Mouse (Mus musculus): ENCODE measurements around the gene Pnpla3.

Gene Pnpla3

GRCm38 (mm10) chr15:84218783-84219271, 51.2 kb downstream of the Pnpla3 start:
- peak; percentile 38 for DNase-seq

DNA sequence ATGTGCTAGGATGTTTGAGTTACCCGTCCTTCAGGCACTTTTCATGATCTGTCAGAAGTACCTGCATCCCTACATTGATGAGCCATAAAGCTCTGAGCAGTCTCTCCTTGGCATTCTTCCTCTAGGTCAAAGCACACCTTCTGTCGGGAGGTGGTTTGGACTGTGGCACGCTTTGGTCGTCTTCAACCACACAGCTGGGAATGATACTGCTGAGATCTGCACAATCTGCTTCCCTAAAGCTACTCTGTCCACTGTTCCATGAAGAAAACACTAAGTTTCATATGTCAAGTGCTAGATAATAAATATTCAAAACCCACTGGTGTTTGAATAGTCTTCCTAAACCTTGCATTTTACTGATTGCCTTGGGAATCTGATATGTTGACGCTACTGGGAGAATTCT, 53.9 kb downstream of the Pnpla3 start:
- no peak for DNase-seq

DNA sequence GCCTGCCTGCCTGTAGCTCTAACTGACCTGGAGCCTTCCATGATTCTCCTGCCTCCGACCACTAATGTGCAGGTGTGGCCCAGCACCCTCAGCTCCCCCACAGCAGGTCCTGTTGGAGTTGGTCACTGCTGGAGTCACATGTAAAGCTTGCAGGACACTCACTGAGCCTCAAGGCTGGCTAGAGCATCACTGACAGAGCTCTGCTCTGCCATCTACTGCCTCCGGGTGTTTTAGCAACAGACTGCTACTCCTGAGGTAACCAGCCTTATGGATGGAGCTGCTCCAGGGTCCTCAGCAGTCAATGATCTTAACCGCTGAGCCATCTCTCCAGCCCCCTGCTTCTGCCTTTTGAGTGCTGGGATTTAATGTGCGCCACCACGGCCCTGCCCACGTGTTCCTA, 55.8 kb downstream of the Pnpla3 start:
- DNase-seq = peak; percentile 46

GRCm38 (mm10) chr15:84224779-84225178, 57.1 kb downstream of the Pnpla3 start:
- no peak for DNase-seq

DNA sequence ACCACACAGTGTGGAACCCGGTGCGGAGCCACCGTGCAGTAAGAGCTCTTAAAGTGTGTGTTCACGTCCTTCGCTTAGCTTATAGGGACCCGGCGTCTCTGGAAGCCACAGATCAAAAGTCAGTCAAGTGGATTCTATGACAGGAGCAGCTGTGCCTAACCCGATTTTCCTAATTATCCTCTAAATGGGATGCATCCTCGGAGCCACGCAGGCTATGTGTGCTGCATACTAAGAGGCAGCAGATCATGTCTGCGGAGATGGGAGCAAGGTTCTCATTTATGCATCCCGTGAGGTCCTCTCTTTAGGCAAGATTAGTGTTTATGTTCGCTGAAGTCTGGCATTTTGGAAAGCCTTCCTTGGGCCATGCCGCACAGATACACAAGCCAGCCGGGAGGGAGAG, 59.3 kb downstream of the Pnpla3 start:
- peak; percentile 56 for DNase-seq

- peak; percentile 62 for DNase-seq
Measured at GRCm38 (mm10) chr15:84230661-84231060, 63.0 kb downstream of the Pnpla3 start.

GRCm38 (mm10) chr15:84231113-84231712, 63.6 kb downstream of the Pnpla3 start:
- DNase-seq = peak; percentile 51

DNA sequence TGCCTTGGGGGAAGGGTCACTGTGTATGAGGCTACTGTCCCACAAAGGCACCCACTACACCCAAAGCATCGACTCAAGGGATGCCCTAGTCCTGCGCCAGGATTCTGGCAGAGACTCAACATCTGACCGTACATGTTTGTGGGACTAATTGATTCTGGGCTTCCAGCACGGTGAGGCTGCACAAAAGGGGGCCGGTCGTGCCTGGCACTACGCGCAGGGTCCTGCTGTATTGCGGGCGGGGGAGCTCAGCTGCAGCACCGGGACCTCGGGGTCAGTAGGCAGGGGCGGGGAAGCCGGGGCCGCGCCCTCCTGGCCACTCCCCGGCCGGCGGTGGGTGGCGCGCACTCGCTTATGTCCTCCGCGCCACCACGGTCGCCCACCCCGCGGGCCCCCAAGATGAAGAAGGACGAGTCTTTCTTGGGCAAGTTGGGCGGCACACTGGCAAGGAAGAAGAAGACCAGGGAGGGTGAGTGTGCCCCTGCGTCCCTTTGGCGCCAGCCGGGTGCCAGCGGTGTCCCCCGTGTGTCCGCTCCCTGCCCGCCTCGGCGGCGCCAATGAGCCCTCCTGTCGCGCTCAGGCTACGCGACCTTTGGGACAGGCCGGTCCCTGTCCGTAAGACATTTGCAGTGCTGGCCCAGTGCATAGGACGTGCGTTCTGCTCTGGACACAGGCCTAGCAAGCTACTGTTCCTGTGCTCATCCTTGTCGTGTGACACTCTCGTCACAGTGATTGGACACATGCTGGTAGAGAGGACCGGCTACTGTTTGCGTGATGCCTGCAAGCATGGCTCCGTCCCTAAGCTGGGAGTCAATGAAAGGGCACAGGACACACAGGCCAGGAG, 64.3 kb downstream of the Pnpla3 start, which contains the start of gene Parvb:
Parvb (plus strand) TSS at position 323 of the 841 bp plus-strand sequence.
- peak; percentile 71 for DNase-seq

DNA sequence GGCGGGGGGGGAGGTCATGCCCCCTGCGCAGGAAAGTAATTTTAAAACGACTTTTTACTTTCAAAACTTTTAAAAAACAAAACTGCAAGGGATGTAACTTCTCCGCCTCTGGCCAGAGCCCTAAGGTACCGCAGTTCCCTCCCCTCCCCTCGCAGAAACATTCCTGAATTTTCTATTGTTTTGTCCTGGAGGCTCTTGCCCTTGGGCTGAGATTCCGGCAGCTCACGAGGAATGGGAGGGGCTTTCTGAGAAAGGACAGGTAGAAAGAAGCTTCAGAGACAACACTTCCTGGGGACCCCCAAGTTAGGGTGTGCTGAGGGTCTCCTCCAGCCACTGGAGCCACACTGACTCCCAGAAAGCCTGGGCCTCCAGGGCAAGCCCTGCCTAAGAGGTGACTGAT, 65.0 kb downstream of the Pnpla3 start:
- no peak for DNase-seq

GRCm38 (mm10) chr15:84234794-84235581, 67.4 kb downstream of the Pnpla3 start:
- DNase-seq = peak; percentile 40

- no peak for DNase-seq
Measured at GRCm38 (mm10) chr15:84235646-84236045, 68.0 kb downstream of the Pnpla3 start.

Data from retina, postnatal 1 day (tissue).